Mouse (Mus musculus) embryonic facial prominence, embryonic 13.5 days (tissue): ENCODE data around the gene Selenbp1. TPM values are rescaled to one million over a fixed set of nuclear protein-coding genes. Genes with fewer than 3 reads are reported as not detected.
"Not testable (repeated sequence)": the region's sequence is repeated elsewhere in the genome, so short reads cannot be mapped to it uniquely, and the experiment has no call there.

Experiments used
- ATAC-seq: fragments of 200-750 bp; cut with Nextera tagmentation; 2 replicates; pipeline ENCODE4 v1.8.0; 2017; ENCODE audit warnings: low read depth; ENCODE audit not compliant: insufficient number of reproducible peaks, insufficient read depth, low FRiP score, low TSS enrichment
- H3K27ac ChIP-seq: fragments of 300-500 bp; sonication (generic); 2 replicates; pipeline ENCODE4 v1.5.1; 2015; ENCODE audit warnings: moderate library complexity, mild to moderate bottlenecking, inconsistent platforms
- H3K27me3 ChIP-seq: fragments of 300-500 bp; sonication (generic); 2 replicates; pipeline ENCODE4 v1.6.1; 2015; ENCODE audit warnings: mild to moderate bottlenecking, inconsistent platforms
- H3K36me3 ChIP-seq: fragments of 300-500 bp; sonication (generic); 2 replicates; pipeline ENCODE4 v1.6.1; 2015; ENCODE audit warnings: mild to moderate bottlenecking, inconsistent platforms
- H3K4me1 ChIP-seq: fragments of 300-500 bp; sonication (generic); 2 replicates; pipeline ENCODE4 v1.6.1; 2015; ENCODE audit warnings: inconsistent platforms
- H3K4me2 ChIP-seq: fragments of 300-500 bp; sonication (generic); 2 replicates; pipeline ENCODE4 v1.6.1; 2015; ENCODE audit warnings: moderate library complexity, mild to moderate bottlenecking, inconsistent platforms
- H3K4me3 ChIP-seq: fragments of 300-500 bp; sonication (generic); 2 replicates; pipeline ENCODE4 v1.5.1; 2015; ENCODE audit warnings: mild to moderate bottlenecking, inconsistent platforms
- H3K9ac ChIP-seq: fragments of 300-500 bp; sonication (generic); 2 replicates; pipeline ENCODE4 v1.6.1; 2015; ENCODE audit warnings: mild to moderate bottlenecking, inconsistent platforms
- H3K9me3 ChIP-seq: fragments of 300-500 bp; sonication (generic); 2 replicates; pipeline ENCODE4 v1.6.1; 2016; ENCODE audit warnings: inconsistent platforms
- WGBS: fragments of 180-500 bp; shearing (Covaris S2); methylation state at CpG from one replicate; pipeline ENCODE4 v1.1.7; 2015; ENCODE audit warnings: mixed read lengths; 5-methylcytosine and 5-hydroxymethylcytosine counted together
- polyA plus RNA-seq: library from polyadenylated mRNA; unstranded; fragments of >200 nt; fragmentation: Nextera tagmentation; extraction: Ambion mirVana; gene quantifications from 2 replicates; pipeline ENCODE4 v1.2.1, GENCODE M21; 2015

Selenbp1 gene
- polyA plus RNA-seq, 1 experiment from 2014 or later: 18.9 TPM

DNA sequence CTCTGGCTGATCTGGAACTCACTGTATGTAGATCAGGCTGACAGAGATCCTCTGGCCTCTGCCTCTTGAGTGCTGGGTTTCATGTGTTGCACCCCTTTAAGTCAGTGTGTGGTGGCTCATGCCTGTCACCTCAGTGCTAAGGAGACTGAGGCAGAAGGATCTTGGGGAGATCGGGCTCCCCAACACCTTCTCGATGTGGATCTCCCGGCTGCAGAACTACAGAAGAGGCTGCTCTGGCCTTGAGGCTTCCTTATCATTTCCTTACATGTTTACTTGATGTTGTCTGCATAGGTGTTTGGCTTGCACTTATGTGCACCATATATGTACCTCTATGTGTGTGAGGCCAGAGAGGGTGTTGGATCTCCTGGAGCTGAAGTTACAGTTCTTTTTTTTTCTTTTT lies 1.7 kb downstream of the Selenbp1 start:
- H3K27me3 ChIP-seq, H3K27ac ChIP-seq, ATAC-seq, H3K9ac ChIP-seq, H3K9me3 ChIP-seq, H3K36me3 ChIP-seq, H3K4me2 ChIP-seq, H3K4me3 ChIP-seq: not testable (repeated sequence)
- WGBS: 95% methylated on average over 3 of the region's 3 CpGs
- peaks cover 13% of the 10 kb centered on the region for H3K4me1 ChIP-seq

DNA sequence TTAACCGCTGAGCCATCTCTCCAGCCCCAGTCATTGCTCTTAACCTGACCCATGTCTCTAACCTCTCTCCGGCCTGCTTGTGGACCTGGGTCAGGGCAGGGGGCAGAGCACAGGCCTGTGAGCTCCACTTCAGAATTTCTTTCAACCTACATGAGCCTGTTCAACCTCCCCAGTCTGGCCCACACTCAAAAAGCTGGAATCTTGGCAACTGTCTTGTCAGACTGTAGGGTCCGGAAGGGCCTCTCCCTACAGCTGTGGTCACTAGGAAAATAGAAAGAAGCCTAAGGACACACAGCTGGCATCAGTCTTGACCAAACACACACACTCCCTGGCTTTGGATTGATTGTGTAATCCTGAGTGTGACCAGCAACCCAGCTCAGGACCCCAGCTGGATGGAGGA lies 2.5 kb downstream of the Selenbp1 start:
- WGBS: 82% methylated on average over 3 of the region's 3 CpGs
- H3K4me3 ChIP-seq, H3K9ac ChIP-seq, H3K27ac ChIP-seq, ATAC-seq, H3K27me3 ChIP-seq, H3K9me3 ChIP-seq, H3K36me3 ChIP-seq, H3K4me2 ChIP-seq: not testable (repeated sequence)
- H3K4me1 ChIP-seq: peaks cover 13% of the 10 kb centered on the region

DNA sequence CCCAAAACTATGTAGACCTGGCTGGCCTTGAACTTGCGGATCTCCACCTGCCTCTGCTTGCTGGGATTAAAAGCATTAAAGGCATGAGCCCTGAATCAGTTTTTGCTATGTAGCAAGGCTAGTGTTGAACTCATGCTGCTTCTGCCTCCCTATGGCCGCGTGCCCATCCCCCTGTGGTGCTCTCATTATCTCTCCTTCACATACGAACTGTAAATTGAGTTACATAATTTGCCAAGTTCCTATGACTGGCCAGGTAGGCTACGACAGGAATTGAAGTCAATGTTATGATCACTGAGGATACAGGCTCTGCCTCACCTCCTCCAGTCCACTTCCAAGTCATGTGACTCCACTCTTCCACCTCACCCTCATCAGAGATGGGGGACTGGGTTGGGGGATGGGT lies 3.3 kb downstream of the Selenbp1 start:
- not testable (repeated sequence) for H3K9ac ChIP-seq, H3K27ac ChIP-seq, H3K36me3 ChIP-seq, H3K4me3 ChIP-seq, H3K4me2 ChIP-seq, ATAC-seq, H3K9me3 ChIP-seq, H3K27me3 ChIP-seq
- peaks cover 13% of the 10 kb centered on the region for H3K4me1 ChIP-seq
- WGBS: 78% methylated on average over 5 of the region's 5 CpGs

DNA sequence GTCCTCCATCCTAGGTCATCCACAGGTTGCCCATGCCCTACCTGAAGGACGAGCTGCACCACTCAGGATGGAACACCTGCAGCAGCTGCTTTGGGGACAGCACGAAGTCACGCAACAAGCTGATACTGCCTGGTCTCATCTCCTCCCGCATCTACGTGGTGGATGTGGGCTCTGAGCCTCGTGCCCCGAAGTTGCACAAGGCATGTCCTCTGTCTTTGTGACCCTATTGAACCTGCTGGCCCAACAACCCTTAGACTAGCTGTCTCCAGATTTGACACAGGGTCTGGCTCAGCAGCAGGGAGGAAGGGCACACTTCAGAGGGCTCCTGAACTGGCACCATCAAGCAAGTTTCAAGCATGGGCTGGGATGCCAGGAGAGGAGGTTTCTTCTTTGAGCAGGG lies 4.3 kb downstream of the Selenbp1 start:
- H3K4me3 ChIP-seq, H3K4me2 ChIP-seq, H3K9me3 ChIP-seq, ATAC-seq, H3K27ac ChIP-seq, H3K36me3 ChIP-seq, H3K27me3 ChIP-seq, H3K9ac ChIP-seq: not testable (repeated sequence)
- peaks cover 12% of the 10 kb centered on the region for H3K4me1 ChIP-seq
- WGBS: 86% methylated on average over 7 of the region's 7 CpGs

DNA sequence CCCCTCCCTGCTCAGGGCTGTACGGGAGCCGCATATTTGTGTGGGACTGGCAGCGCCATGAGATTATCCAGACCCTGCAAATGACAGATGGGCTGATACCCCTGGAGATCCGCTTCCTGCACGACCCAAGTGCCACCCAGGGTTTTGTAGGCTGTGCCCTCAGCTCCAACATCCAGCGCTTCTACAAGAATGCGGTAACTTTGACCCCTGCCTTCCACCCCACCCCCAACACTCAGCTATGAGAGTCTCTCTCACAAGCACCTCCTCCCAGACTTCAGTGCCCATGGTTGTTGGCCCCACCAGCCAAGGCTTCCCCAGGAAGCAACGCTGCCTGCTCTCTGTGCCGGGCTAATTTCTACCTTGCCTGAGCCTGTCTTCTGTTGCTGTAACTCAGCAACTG lies 7.2 kb downstream of the Selenbp1 start:
- ATAC-seq: not testable (repeated sequence)

DNA sequence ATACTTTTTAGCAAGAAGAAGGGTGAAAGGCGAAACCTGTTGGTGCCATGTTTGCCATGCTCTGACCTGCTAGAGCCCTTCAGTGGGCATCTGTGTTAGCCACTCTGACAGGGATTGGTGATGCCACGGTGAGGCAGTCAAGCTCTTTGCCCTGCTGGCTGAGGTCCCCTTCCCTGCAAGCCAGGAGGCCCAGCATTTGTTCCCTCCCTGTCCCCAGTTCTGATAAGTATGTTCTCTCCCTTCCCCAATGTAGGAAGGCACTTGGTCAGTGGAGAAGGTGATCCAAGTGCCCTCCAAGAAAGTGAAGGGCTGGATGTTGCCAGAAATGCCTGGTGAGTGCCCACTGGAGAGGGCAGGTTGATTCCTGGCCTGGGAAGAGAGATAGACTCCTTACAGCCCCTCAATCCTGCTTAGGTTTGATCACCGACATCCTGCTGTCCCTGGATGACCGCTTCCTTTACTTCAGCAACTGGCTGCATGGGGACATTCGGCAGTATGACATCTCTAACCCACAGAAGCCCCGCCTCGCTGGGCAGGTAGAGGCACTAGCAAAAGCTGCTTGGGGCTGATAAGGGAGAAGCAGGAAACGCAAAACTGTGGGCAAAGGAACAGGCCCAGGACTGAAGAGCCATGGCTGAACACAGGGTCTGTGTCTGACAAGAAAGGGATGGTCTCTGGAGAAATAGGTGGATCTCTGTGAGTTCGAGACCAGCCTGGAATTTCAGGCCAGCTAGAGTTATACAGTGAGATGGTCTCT lies 9.5 kb downstream of the Selenbp1 start:
- 77% methylated on average over 9 of the region's 9 CpGs for WGBS
- H3K4me1 ChIP-seq, H3K4me3 ChIP-seq, H3K27ac ChIP-seq, ATAC-seq, H3K27me3 ChIP-seq, H3K9me3 ChIP-seq, H3K4me2 ChIP-seq, H3K9ac ChIP-seq, H3K36me3 ChIP-seq: not testable (repeated sequence)

More for the DNA sequence above, 7.2 kb downstream of the Selenbp1 start:
- H3K4me1 ChIP-seq, H3K27ac ChIP-seq, H3K9me3 ChIP-seq, H3K36me3 ChIP-seq, H3K27me3 ChIP-seq, H3K9ac ChIP-seq, H3K4me2 ChIP-seq, H3K4me3 ChIP-seq: not testable (repeated sequence)
- WGBS: 73% methylated on average over 9 of the region's 9 CpGs

DNA sequence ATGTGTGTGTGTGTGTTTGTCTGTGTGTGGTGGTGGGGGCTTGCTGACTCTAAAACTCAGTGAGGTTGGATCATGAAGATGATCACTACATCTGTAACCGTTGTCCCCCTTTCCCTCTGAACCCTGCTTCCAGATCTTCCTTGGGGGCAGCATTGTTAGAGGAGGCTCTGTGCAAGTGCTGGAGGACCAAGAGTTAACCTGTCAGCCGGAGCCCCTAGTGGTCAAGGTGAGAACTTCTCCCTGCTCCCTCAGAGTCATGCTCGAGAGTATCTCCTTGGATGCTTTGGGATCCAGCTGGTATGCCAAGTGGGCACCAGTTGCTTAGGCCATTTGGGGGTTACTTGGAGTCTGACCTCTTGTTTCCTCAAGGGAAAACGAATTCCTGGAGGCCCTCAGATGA lies 10.8 kb downstream of the Selenbp1 start:
- not testable (repeated sequence) for H3K9me3 ChIP-seq, H3K36me3 ChIP-seq, H3K4me1 ChIP-seq, ATAC-seq, H3K9ac ChIP-seq, H3K27me3 ChIP-seq, H3K4me3 ChIP-seq, H3K27ac ChIP-seq, H3K4me2 ChIP-seq
- 26% methylated on average over 4 of the region's 4 CpGs for WGBS

DNA sequence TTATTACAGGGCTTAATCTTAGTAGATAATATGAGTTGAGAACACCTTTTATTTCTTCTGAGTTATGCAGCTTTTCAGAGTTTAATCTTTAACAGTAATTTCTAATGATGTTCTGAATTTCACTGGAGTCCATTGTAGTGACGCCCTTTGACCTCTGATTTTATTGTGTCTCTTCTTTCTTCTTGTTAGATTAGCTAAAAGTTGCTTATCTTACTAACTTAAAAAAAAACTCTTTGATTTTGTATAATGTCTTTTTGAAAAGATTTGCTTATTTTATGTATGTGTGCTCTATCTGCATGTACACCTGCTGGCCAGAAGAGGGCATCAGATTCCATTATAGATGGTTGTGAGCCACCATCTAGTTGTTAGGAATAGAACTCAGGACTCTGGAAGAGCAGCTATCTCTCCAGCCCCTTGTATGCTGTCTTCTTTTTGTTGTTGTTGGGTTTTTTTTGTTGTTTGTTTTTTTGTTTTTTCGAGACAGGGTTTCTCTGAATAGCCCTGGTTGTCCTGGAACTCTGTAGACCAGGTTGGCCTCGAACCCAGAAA lies 15.3 kb downstream of the Selenbp1 start:
- no peak for ATAC-seq
- Histone ChIP-seq H3K36me3 (no peaks in the 10 kb centered on the region), H3K27ac (no peak overlapping the region), H3K9me3 (no peaks in the 10 kb centered on the region), H3K27me3 (no peaks in the 10 kb centered on the region), H3K4me3 (no peak overlapping the region), H3K4me1 (peaks cover 6% of the 10 kb centered on the region), H3K9ac (no peak overlapping the region), H3K4me2 (no peak overlapping the region)
- WGBS: 72% methylated on average over 3 of the region's 3 CpGs

DNA sequence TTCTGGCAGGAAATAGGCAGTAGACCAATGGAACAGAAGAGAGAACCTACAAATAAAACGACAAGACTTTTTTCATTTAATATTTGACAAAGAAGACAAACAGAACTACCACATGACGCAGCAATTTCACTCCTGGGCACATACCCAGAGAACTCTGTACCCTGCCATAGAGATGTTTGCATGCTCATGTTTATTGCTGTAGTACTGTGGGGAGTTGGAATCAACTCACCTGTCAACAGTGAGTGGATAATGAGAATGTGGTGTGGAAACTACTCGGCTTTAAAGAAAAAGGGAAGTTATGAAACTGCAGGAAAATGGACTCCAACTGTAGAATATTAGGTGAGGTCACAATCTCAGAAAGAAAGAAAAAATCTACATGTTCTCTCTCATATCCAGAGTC lies 16.8 kb downstream of the Selenbp1 start:
- Histone ChIP-seq H3K4me3 (no peak overlapping the region), H3K36me3 (no peaks in the 10 kb centered on the region), H3K27me3 (no peaks in the 10 kb centered on the region), H3K27ac (no peak overlapping the region), H3K4me2 (no peak overlapping the region), H3K4me1 (peaks cover 6% of the 10 kb centered on the region), H3K9ac (no peak overlapping the region), H3K9me3 (no peaks in the 10 kb centered on the region)
- WGBS: 83% methylated on average over 3 of the region's 3 CpGs
- ATAC-seq: no peak

DNA sequence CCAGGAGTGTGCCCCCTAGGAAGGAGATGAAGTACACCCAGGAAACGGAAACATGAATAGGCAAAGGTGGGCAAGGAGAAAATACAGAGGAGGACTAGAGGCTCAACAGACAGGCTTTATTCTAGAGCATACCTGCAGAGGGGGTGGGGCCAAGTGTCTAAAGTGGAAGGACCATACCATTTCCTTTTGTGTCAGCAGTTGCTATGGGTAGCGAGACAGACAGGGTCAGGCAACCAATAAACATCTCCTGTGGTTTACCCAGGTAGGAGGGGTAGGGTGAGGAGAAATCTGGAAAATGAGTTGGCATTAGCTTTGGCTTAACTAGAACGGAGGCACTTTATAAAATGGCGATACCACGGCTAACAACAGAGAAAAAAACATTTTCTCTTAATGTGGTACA lies 19.9 kb downstream of the Selenbp1 start:
- Histone ChIP-seq H3K27ac (peak overlapping the region; percentile 95), H3K9me3 (no peaks in the 10 kb centered on the region), H3K36me3 (peaks cover 25% of the 10 kb centered on the region), H3K4me3 (peak overlapping the region; percentile 73), H3K4me1 (peaks cover 20% of the 10 kb centered on the region), H3K4me2 (peak overlapping the region; percentile 63), H3K27me3 (no peaks in the 10 kb centered on the region), H3K9ac (0 out of 2 replicates have a peak overlapping the region, but pooled peaks have one; percentile 21)
- no peak for ATAC-seq
- WGBS: 34% methylated on average over 5 of the region's 5 CpGs

DNA sequence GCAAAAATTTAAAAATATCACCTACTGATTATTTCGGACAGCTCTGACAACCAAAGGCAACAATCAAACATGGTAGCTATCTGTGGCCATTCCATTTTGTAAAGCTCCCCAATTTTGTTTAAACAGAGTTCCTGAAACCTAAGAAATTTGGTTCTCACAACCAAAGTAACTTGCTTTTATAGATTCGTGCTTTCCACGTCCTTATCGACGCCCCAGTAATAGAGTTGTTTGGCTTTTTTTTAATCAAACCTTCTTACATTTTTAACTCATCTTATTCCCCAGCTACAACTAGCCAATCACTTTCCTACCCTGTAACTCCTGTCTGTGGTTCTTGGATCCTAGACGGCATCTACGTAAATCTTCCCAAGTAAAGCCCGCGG lies 20.5 kb downstream of the Selenbp1 start:
- Histone ChIP-seq H3K4me3 (peak overlapping the region; percentile 73), H3K9ac (peak overlapping the region; percentile 91), H3K4me1 (peaks cover 20% of the 10 kb centered on the region), H3K27me3 (no peaks in the 10 kb centered on the region), H3K27ac (peak overlapping the region; percentile 95), H3K9me3 (no peaks in the 10 kb centered on the region), H3K4me2 (peak overlapping the region; percentile 63), H3K36me3 (peaks cover 30% of the 10 kb centered on the region)
- WGBS: 9% methylated on average over 9 of the region's 9 CpGs
- no peak; the same call in 1 of the 2 replicates for ATAC-seq
